Mouse (Mus musculus) left cerebral cortex, adult 2 months (tissue): ENCODE measurements around the gene Metap1. TPM values are rescaled to one million over a fixed set of nuclear protein-coding genes. Genes with fewer than 3 reads are reported as not detected.

Experiments
- DNase-seq, 2 experiments: peaks; one replicate each; pipeline ENCODE4 v3.0.0; 2021 to 2022; ENCODE audit warnings: low spot score in 2 of 2, mixed read lengths in 1 of 2; ENCODE audit errors: extremely low spot score in 1 of 2
- H3K27ac ChIP-seq: fragments of 200-600 bp; 2 replicates; pipeline ENCODE4 v1.8.1; 2022
- H3K4me3 ChIP-seq: fragments of 200-600 bp; 2 replicates; pipeline ENCODE4 v1.8.1; 2022
- CTCF ChIP-seq: fragments of 200-600 bp; IDR thresholded peaks from 2 replicates; pipeline ENCODE4 v1.8.1; 2022; ENCODE audit warnings: antibody characterized with exemption, mild to moderate bottlenecking, moderate library complexity
- intact Hi-C: fragments of 180-260 bp; cut with DNase I; formaldehyde crosslinking; loops from one replicate; pipeline ENCODE4 v1.15.1; 2025
- microRNA-seq, 2 experiments: library from miRNA; unstranded; fragments of <30 nt; microRNA quantifications; one replicate each; pipeline ENCODE4 v1.2.0; 2021
- total RNA-seq, 2 experiments: library from RNA; stranded (reverse); gene quantifications; 2 replicates each; pipeline ENCODE4 v1.2.3; 2021

Metap1 gene
- total RNA-seq, 2 experiments from 2014 or later = 40.7 to 44.3 TPM

DNA sequence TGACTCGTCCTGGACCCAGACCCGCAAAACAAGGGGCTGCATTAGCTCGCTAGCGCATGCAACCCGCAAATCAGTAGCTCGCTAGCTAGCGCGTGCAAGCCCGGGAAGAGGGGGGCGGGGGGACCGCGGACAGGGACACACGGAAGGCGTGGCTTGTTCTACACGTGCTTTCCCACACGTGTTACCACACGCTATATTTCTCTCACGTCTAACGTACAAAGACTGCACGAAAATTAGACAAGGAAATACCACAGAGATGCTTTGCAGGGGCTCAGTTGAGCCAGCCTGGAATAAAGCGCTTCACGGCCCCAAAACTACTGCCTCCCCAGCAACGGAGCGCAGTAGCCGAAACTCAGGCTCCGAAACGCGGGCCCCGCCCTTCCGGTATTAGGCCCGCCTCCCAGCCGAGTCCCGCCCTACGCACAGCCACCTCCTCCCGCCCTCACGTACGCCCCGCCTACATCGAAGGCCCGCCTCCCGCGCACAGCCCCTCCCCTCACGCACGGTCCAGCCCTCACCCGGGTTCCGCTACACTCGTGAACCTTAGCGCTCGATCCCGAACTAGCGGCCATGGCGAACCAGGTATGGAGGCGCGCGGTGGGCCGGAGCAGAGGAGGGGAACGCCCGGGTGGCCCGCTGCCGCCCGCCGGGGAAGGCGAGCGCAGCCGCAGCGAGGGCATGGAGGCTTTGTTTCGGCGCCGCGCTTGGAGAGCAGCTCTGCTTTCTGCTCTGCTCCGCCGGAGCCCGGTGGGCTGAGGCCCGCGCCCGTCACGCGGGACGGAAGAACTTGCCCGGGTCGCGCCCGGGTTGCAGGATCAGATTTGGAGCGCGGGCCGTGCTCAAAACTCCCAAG lies 46.5 kb downstream of the Metap1 start, which contains the start of gene Adh5:
Gene Adh5 (plus strand): TSS at position 482 of the 853 bp plus-strand sequence.
- intact Hi-C loops = loop anchor here (1.0 to 5.0 kb wide), 3 partner anchors 46 to 764 kb away; partner anchors contain the start of genes H2afz, Metap1 and Stpg2
- TF ChIP-seq CTCF = no peak; the same call in none of the 2 replicates
- Histone ChIP-seq H3K4me3 (peak within 1 kb of the TSS; percentile 83), H3K27ac (peak within 1 kb of the TSS; percentile 85)
- DNase-seq = peak; percentile 88 to 90

DNA sequence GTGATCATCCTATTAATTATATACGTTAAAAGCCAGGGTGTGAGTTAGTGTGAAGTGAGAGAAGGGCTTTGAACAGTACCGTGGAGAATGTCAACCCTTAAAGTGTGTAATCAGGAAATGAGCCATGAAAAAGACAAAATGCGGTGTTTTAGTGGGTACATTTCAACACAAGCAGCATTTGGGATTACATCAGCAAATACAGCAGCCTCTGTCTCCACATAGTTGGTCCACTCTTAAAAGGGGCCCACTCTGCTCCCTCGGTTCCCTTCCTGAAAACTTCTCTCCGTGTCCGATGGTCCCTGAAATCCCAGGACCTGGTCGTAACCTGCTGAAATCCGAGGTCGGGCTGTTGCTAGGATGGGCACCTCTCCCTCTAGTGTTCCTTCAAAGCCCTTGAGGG lies 47.1 kb downstream of the Metap1 start:
- Histone ChIP-seq H3K27ac (peak overlapping the region; percentile 21; the same call in 1 of the 2 replicates), H3K4me3 (peak overlapping the region; percentile 83)
- no peak for TF ChIP-seq CTCF
- no peak for DNase-seq
- intact Hi-C loops = loop anchor here (5.0 kb wide), 2 partner anchors 580 to 765 kb away; partner anchors contain the start of genes H2afz and Stpg2

DNA sequence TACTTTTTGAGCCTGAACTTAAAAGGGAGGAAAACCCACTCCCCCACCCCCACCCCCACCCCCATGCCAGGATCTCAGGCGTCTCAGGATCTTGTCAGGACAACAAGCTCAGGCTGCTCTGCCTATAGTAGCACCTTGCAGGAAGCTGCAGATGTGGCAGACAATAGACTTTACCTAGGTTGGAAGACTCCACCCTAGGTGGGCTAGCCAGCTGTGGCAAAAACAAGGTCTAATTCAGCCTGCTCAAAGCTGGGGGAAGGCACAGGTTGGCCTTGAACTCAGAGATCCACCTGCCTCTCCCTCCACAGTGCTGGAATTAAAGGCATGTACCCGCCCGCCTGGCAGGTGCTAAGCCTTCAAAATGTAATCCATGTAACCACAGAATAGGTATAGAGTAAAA lies 50.6 kb downstream of the Metap1 start:
- intact Hi-C loops = no loop called here
- H3K4me3 ChIP-seq = no peak overlapping the region

DNA sequence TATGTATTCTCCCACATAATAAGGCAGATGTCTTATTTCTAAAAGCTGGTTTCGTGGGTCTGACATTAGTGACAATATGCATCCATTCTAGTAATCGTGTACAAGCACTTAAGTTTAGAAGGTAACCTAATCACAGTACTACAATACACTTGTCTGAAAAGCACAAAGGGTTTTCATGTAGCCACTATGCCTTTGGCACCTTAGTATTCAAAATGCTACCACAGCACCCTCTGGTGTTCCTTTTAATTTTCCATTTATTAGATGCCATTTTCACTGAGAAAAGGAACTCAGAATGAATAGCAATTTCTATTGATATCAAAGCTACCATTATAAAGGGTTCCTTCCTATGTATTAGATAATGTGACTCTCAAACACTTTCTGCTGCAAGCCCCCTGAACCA lies 57.5 kb downstream of the Metap1 start:
- no peak overlapping the region for H3K27ac ChIP-seq
- no peak for DNase-seq
- TF ChIP-seq CTCF = peak; percentile 64
- no peak overlapping the region for H3K4me3 ChIP-seq
- intact Hi-C loops = loop anchor here (1.0 to 5.0 kb wide), 3 partner anchors 210 to 654 kb away; no protein-coding TSS in a partner anchor

More for the DNA sequence above, 50.6 kb downstream of the Metap1 start:
- DNase-seq = no peak
- TF ChIP-seq CTCF = no peak
- H3K27ac ChIP-seq = no peak overlapping the region

DNA sequence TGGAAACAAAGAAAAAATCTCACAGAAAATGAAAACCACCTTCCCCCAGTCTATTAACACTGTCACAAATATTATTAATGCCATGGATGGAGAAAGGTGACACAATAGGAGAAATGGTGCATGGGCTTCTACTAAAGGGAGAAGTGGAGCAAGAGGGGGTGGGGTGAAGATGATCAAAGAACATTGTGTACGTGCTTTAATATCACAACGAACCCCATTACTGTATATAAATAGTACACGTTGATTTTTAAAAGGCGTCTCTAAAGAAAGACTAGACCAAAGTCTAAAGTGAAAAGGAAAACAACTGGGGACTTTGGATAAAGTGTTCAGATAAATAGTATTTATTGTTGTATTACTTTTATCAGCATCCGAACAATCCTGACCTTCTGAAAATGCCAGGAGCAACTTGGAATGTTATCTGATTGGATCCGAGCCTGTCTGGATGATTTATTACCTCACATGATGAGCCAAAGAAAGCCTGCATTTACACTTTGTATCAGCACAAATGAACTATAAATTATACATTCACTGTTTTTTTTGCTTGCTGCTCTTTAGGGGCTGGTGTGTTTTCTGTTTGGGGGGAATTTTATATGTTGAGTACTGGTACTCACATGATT lies 58.8 kb downstream of the Metap1 start:
- intact Hi-C loops = loop anchor here (5.0 kb wide), 1 partner anchor 208 kb away; no protein-coding TSS in a partner anchor
- DNase-seq = no peak
- TF ChIP-seq CTCF = no peak
- no peak overlapping the region for H3K27ac ChIP-seq
- no peak overlapping the region for H3K4me3 ChIP-seq

DNA sequence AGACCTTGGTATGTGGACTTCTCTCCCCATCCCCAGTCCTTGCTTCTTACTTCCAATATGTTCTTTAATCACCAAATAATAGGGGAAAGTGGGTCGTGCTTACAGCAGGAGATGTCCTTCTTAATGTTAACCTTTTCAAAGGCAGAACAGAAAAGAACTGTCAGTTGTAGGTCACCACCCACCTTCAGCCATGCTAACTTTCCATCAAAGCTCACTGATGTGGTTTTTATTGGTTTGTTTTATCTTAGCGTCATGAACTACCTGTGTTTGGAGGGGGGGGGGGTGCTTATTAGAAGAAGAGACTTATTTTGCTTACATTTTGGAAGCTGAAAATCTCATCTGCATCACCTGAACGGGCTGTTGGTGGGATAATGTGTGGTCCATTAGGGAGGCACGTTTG lies 65.1 kb downstream of the Metap1 start:
- no peak overlapping the region for H3K27ac ChIP-seq
- intact Hi-C loops = no loop called here
- H3K4me3 ChIP-seq = no peak overlapping the region
- no peak for DNase-seq
- TF ChIP-seq CTCF = no peak

DNA sequence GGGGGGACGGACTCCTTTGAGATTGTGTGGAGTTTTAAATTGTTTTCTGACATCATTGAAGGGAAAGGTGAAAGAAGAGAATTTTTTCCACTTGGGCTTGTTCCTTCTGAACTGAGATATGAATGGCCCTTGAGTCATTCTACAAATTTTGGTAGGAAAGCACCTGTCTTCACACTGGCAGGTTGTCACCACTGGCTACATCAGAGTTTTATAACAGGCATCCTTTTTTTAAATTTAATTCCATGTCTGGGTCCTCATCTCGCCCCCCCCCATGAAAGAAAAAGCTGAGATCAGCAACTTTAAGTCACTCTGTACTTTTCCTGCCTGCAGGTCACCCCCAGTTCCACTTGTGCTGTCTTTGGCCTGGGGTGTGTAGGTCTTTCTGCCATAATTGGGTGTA lies 65.7 kb downstream of the Metap1 start:
- H3K4me3 ChIP-seq = no peak overlapping the region
- TF ChIP-seq CTCF = no peak
- DNase-seq = no peak
- H3K27ac ChIP-seq = no peak overlapping the region
- intact Hi-C loops = no loop called here

DNA sequence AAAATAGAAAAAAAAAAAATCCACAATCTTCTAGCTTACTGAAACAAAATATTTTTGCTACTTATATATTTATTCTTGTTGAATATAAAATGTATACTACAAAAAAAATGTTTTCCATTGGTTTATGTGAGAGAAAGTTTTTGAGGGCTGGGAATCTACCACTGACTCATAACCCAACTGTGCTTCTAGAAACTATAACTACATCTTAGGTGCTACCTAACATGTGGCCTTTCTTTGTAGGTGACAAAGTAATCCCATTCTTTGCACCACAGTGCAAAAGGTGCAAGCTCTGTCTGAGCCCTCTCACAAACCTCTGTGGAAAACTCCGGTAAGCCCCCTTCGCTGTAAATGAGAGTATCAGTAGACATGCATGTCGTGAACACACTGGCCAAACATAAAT lies 68.9 kb downstream of the Metap1 start:
- no peak overlapping the region for H3K4me3 ChIP-seq
- intact Hi-C loops = no loop called here
- TF ChIP-seq CTCF = no peak
- no peak for DNase-seq
- no peak overlapping the region for H3K27ac ChIP-seq

DNA sequence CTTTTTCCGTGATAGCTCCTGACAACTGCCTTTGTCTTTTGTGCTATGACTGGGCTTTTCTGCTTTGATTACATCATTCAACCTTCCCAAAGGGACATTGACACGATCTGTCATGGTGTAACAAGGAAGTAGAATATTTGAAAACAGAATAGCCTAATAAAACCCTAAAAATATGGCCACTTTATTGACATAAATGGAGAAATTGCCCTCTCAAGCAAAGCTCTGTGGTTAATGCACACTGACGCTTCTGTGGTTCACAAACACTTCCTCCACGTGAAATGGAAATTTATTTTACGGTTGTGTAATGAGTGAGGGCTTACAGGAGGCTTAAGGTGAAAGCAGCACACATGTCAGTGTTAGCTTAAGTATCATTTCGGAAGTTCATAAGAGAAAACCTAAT lies 69.9 kb downstream of the Metap1 start:
- H3K27ac ChIP-seq = no peak overlapping the region
- DNase-seq = no peak
- TF ChIP-seq CTCF = no peak
- intact Hi-C loops = no loop called here
- H3K4me3 ChIP-seq = no peak overlapping the region

DNA sequence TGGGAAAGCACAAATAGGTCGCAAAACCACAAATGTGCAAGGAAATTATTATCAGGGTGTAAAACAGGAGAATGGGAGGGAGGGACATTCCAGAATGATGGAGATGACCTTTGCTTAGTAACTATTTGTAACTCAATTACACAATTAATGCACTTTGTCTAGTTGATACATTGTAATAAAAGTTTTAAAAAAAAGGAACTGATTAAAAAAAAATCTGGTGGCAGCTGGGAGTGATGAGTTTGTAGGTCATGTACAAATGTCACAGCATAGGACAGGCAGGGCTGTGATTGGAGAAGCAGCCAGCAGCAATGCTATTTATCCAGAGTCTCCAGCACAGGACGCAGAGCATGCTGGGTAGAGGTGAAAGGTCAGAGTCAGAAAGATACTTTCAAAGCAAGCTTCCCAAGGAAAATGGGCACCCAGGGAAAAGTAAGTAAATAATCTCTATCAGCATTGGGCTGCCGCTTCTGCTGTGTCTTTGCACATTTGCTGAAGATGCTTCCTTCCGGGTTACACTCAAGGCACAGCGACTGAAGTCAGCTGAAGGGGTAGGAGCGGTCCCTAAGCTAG lies 74.1 kb downstream of the Metap1 start, which contains the start of gene Adh4:
Gene Adh4 (plus strand): TSS at position 346 of the 570 bp plus-strand sequence.
- intact Hi-C loops = no loop called here
- no peak within 1 kb of the TSS for H3K4me3 ChIP-seq
- H3K27ac ChIP-seq = no peak within 1 kb of the TSS
- no peak for DNase-seq
- no peak for TF ChIP-seq CTCF

DNA sequence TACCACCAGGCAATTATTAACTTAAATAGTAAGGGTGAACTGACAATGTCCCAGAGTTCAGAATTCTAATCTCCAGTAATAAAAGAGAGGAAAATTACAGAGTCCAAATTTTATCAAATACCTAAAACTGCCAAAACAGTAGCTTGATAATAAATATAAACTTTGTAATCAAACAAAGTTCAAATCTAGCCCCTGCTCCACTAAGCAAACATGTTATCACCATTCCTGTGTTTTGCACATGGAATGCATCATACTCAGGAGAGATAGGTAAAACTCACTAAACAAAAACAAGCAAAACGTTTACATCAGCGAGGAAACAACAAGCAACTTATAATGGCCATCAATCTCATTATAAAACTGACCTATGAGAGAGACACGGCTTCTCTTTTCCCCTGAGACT lies 79.1 kb downstream of the Metap1 start:
- no peak for DNase-seq
- no peak for TF ChIP-seq CTCF
- intact Hi-C loops = no loop called here
- Histone ChIP-seq H3K4me3 (no peak overlapping the region), H3K27ac (no peak overlapping the region)

DNA sequence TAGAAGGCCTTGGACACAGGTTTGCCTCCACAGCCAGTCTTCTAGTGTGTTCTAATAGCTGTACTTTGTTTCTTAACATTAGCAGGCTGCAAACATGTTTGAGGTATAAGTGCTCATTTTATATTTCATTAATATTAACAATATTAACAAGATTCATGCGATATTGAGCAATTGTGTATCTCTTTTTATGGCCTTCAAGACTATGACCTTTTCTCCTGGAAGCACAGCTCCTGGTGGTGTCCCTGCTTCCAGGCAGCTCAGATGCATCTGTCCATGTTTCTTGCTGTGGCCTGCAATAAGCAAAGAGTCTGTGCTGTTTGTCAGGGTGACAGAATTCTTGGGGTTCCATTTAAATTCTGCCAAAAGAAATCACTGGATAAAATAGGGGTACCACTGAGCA lies 79.7 kb downstream of the Metap1 start:
- intact Hi-C loops = no loop called here
- H3K27ac ChIP-seq = no peak overlapping the region
- no peak overlapping the region for H3K4me3 ChIP-seq
- DNase-seq = no peak
- no peak for TF ChIP-seq CTCF

Small RNAs within 50 kb of the gene (microRNA-seq; reads per million reads assigned to microRNA genes)
- 0 to 1.5 reads per million in 2 experiments for gene Mir1956

Other genes with a start within 250 kb of the Metap1 start
- under 1 TPM; 0.42 to 0.63 TPM for gene Adh1, start 228.5 kb downstream of the Metap1 start, total RNA-seq
- gene Adh6a, start 176.2 kb downstream of the Metap1 start, total RNA-seq = not detected
- gene Adh6b, start 147.7 kb downstream of the Metap1 start, total RNA-seq = not detected
- gene Adh4, start 74.0 kb downstream of the Metap1 start, total RNA-seq = not detected
- gene Adh5, start 46.4 kb downstream of the Metap1 start, total RNA-seq = 10 to 100 TPM; 54.9 to 58.3 TPM
- gene Eif4e, start 36.7 kb upstream of the Metap1 start, total RNA-seq = 100 to 1,000 TPM; 181 to 197 TPM